Mouse (Mus musculus) bone marrow, adult 2 months (tissue): ENCODE results near the gene Tcf12.

Experiments used
- CTCF ChIP-seq: fragments of 200-500 bp; IDR thresholded peaks from 2 replicates; pipeline ENCODE4 v1.5.1; 2011; ENCODE audit warnings: low read length, control low read depth; ENCODE audit not compliant: control insufficient read depth, insufficient read depth
- POLR2A ChIP-seq: fragments of 200-500 bp; IDR thresholded peaks from 2 replicates; pipeline ENCODE4 v1.6.1; 2011; ENCODE audit warnings: low read depth, mild to moderate bottlenecking, control low read depth, low read length, borderline replicate concordance; ENCODE audit not compliant: control insufficient read depth

GRCm38 (mm10) chr9:71805646-71806421 lies 305.8 kb downstream of the Tcf12 start:
- TF ChIP-seq POLR2A, result no peak
- no peak for TF ChIP-seq CTCF
